Mouse (Mus musculus): Measurements from ENCODE around the gene Rnf216. TPM values are rescaled to one million over a fixed set of nuclear protein-coding genes. Genes with fewer than 3 reads are reported as not detected.

Rnf216 gene
- polyA plus RNA-seq, 1 experiment, result 12.2 TPM

DNA sequence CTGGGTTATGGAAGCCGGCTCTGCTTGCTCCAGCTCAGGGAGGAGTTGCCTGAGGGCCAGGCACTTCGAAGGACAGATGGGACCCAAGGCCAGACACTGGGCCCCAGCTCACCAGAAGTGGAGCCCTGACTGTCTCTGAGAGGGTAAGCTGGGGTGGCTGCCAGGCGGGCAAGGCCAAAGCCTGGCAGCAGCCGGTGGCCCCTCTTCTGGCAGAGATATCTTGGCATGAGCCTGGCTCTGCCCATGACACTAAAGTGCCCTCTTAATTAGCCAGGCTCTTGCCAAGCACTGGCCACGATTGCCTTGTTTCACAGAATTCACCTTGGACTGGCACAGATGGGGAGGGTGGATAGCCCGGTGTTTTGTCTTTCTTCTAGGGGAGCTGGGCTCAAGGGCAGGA is 162.4 kb downstream of the Rnf216 start:
- Histone ChIP-seq H3K79me3 (ENCODE audit: low read depth) (no peaks in the 10 kb centered on the region), H3K36me3 (ENCODE audit: control insufficient read depth, insufficient read depth) (no peaks in the 10 kb centered on the region), H3K4me3 (ENCODE audit: insufficient read depth, poor library complexity, severe bottlenecking) (no peak overlapping the region), H3ac (ENCODE audit: control insufficient read depth, insufficient read length, low read depth) (no peak overlapping the region), H3K79me2 (ENCODE audit: control insufficient read depth, insufficient read depth) (no peaks in the 10 kb centered on the region), H3K27me3 (ENCODE audit: control insufficient read depth, insufficient read depth, insufficient read length) (no peaks in the 10 kb centered on the region)
- TF ChIP-seq USF1 (IDR thresholded peaks at IDR 0.05; ENCODE audit: low read depth), result no peak
- no peak for TF ChIP-seq CTCF (IDR thresholded peaks at IDR 0.05; ENCODE audit: control insufficient read depth, insufficient read depth, insufficient read length)
- no peak for TF ChIP-seq FOSL1 (IDR thresholded peaks at IDR 0.05; ENCODE audit: insufficient read depth, low read length, poor library complexity, severe bottlenecking)
- TF ChIP-seq MYOG (IDR thresholded peaks at IDR 0.05; ENCODE audit: control insufficient read depth, extremely low read depth, insufficient read length), result no peak
- TF ChIP-seq MAX (IDR thresholded peaks at IDR 0.05), result no peak
- TF ChIP-seq MYOD1 (IDR thresholded peaks at IDR 0.05; ENCODE audit: control insufficient read depth, insufficient read length, low read depth), result no peak
- no peak for TF ChIP-seq CEBPB (IDR thresholded peaks at IDR 0.05; ENCODE audit: low read depth)

DNA sequence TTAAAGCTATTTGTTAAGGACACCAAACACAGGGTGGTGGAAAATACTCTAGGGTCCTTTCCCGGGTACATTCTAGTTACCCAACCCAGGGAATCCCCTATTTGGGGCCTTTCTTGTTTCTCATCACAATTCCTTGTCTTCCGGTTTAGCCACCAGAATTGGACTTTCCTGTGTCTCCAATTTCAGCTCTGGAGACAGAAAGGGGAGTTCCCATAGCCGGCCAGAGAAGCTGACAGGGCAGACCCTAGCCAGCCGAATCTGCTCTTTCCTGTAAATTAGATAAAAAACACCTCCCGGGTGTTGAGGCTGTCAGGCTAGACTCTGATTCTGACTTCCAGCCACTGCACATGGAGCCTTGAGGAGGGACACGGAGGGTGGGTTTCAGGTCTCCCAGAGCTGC is 163.2 kb downstream of the Rnf216 start:
- no peak for TF ChIP-seq USF1 (IDR thresholded peaks at IDR 0.05; ENCODE audit: low read depth)
- TF ChIP-seq MYOG (IDR thresholded peaks at IDR 0.05; ENCODE audit: control insufficient read depth, extremely low read depth, insufficient read length), result no peak
- TF ChIP-seq CTCF (IDR thresholded peaks at IDR 0.05; ENCODE audit: control insufficient read depth, insufficient read depth, insufficient read length), result no peak
- no peak for TF ChIP-seq CEBPB (IDR thresholded peaks at IDR 0.05; ENCODE audit: low read depth)
- no peak for TF ChIP-seq FOSL1 (IDR thresholded peaks at IDR 0.05; ENCODE audit: insufficient read depth, low read length, poor library complexity, severe bottlenecking)
- no peak for TF ChIP-seq MAX (IDR thresholded peaks at IDR 0.05)
- TF ChIP-seq MYOD1 (IDR thresholded peaks at IDR 0.05; ENCODE audit: control insufficient read depth, insufficient read length, low read depth), result no peak
- H3K79me3 ChIP-seq (ENCODE audit: low read depth), result no peaks in the 10 kb centered on the region
- H3K36me3 ChIP-seq (ENCODE audit: control insufficient read depth, insufficient read depth), result no peaks in the 10 kb centered on the region
- no peak overlapping the region for H3ac ChIP-seq (ENCODE audit: control insufficient read depth, insufficient read length, low read depth)
- no peak overlapping the region for H3K4me3 ChIP-seq (ENCODE audit: insufficient read depth, poor library complexity, severe bottlenecking)
- no peaks in the 10 kb centered on the region for H3K79me2 ChIP-seq (ENCODE audit: control insufficient read depth, insufficient read depth)
- no peaks in the 10 kb centered on the region for H3K27me3 ChIP-seq (ENCODE audit: control insufficient read depth, insufficient read depth, insufficient read length)

DNA sequence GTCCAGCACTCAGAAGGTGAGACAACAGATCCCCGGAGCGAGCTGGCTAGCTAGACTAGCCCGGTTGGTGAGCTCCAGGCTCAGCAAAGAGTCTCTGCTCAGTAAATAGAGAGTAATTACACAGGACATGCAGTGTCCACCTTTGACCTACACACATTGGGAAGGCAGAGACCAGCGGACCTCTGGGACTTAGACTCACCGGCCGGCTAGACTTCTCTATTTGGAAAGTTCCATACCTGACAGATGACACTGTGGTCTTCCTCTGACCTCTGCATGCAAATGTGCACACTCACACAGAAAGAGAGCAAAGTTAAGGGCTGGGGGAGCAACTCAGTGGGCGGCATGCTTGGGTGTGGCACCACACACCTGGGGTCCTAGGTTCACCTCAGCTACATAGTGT is 165.3 kb downstream of the Rnf216 start:
- TF ChIP-seq FOSL1 (IDR thresholded peaks at IDR 0.05; ENCODE audit: insufficient read depth, low read length, poor library complexity, severe bottlenecking), result no peak
- TF ChIP-seq CEBPB (IDR thresholded peaks at IDR 0.05; ENCODE audit: low read depth), result no peak
- no peak for TF ChIP-seq MYOD1 (IDR thresholded peaks at IDR 0.05; ENCODE audit: control insufficient read depth, insufficient read length, low read depth)
- TF ChIP-seq USF1 (IDR thresholded peaks at IDR 0.05; ENCODE audit: low read depth), result no peak
- no peak for TF ChIP-seq MYOG (IDR thresholded peaks at IDR 0.05; ENCODE audit: control insufficient read depth, extremely low read depth, insufficient read length)
- no peak for TF ChIP-seq CTCF (IDR thresholded peaks at IDR 0.05; ENCODE audit: control insufficient read depth, insufficient read depth, insufficient read length)
- TF ChIP-seq MAX (IDR thresholded peaks at IDR 0.05), result no peak
- Histone ChIP-seq H3K36me3 (ENCODE audit: control insufficient read depth, insufficient read depth) (no peaks in the 10 kb centered on the region), H3K79me2 (ENCODE audit: control insufficient read depth, insufficient read depth) (no peaks in the 10 kb centered on the region), H3ac (ENCODE audit: control insufficient read depth, insufficient read length, low read depth) (no peak overlapping the region), H3K4me3 (ENCODE audit: insufficient read depth, poor library complexity, severe bottlenecking) (no peak overlapping the region), H3K79me3 (ENCODE audit: low read depth) (no peaks in the 10 kb centered on the region), H3K27me3 (ENCODE audit: control insufficient read depth, insufficient read depth, insufficient read length) (no peaks in the 10 kb centered on the region)

DNA sequence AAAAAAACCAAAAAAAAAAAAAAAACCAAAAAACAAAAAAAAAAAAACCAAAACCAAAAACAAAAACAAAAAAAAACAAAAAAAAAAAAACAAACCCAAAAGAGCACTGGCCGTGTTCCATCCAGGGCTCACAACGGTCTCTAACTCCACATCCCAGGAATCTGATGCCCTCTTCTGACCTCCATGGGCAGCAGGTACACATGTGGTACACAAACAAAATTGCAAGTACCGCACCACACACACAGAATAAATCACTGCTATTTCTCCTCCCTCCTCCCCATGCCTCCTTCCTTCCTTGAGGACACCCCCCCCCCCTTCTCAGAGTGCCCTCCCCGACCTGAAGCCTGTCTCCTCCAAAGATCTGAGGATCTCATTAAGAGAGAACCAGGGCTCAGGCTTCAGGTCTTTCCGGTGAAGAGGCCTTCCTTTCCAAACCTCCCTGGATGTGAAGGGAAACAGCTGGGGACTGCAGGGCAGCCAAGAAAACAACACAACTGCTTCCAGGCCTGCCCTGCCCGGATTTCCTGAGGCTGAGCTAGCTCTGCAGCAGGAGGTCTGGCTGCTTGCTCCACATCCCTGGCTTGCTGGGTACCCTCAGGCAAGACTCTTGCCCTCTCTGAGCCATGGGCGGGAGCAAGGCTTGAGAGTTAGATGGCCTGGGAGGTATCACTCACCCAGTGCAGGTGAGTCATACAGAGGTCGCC is 167.7 kb downstream of the Rnf216 start:
- no peak for TF ChIP-seq MAX (IDR thresholded peaks at IDR 0.05)
- TF ChIP-seq MYOD1 (IDR thresholded peaks at IDR 0.05; ENCODE audit: control insufficient read depth, insufficient read length, low read depth), result no peak
- no peak for TF ChIP-seq USF1 (IDR thresholded peaks at IDR 0.05; ENCODE audit: low read depth)
- TF ChIP-seq CEBPB (IDR thresholded peaks at IDR 0.05; ENCODE audit: low read depth), result no peak
- no peak for TF ChIP-seq FOSL1 (IDR thresholded peaks at IDR 0.05; ENCODE audit: insufficient read depth, low read length, poor library complexity, severe bottlenecking)
- no peak for TF ChIP-seq MYOG (IDR thresholded peaks at IDR 0.05; ENCODE audit: control insufficient read depth, extremely low read depth, insufficient read length)
- TF ChIP-seq CTCF (IDR thresholded peaks at IDR 0.05; ENCODE audit: control insufficient read depth, insufficient read depth, insufficient read length), result no peak
- Histone ChIP-seq H3K79me2 (ENCODE audit: control insufficient read depth, insufficient read depth) (no peaks in the 10 kb centered on the region), H3ac (ENCODE audit: control insufficient read depth, insufficient read length, low read depth) (no peak overlapping the region), H3K4me3 (ENCODE audit: insufficient read depth, poor library complexity, severe bottlenecking) (no peak overlapping the region), H3K27me3 (ENCODE audit: control insufficient read depth, insufficient read depth, insufficient read length) (no peaks in the 10 kb centered on the region), H3K36me3 (ENCODE audit: control insufficient read depth, insufficient read depth) (no peaks in the 10 kb centered on the region), H3K79me3 (ENCODE audit: low read depth) (no peaks in the 10 kb centered on the region)

Small RNAs within 50 kb of the gene (microRNA-seq; reads per million reads assigned to microRNA genes)
- gene Gm44405 (ENCODE audit: borderline microRNAs expressed), result not detected

Other genes starting within 250 kb of the Rnf216 start
- 9.5 TPM for gene Fbxl18, start 217.6 kb downstream of the Rnf216 start, polyA plus RNA-seq (2012; fragmentation: generic; extraction: Trizol)
- 6,665 TPM for gene Actb, start 206.2 kb downstream of the Rnf216 start, polyA plus RNA-seq (2012; fragmentation: generic; extraction: Trizol)
- 583 TPM for gene Fscn1, start 152.7 kb downstream of the Rnf216 start, polyA plus RNA-seq (2012; fragmentation: generic; extraction: Trizol)
- gene Olfr718-ps1, start 34.6 kb upstream of the Rnf216 start, polyA plus RNA-seq (2012; fragmentation: generic; extraction: Trizol), result not detected
- gene Rbak, start 67.8 kb upstream of the Rnf216 start, polyA plus RNA-seq (2012; fragmentation: generic; extraction: Trizol), result 2.8 TPM
- not detected for gene Spdye4b, start 68.0 kb upstream of the Rnf216 start, polyA plus RNA-seq (2012; fragmentation: generic; extraction: Trizol)
- not detected for gene Spdye4a, start 113.9 kb upstream of the Rnf216 start, polyA plus RNA-seq (2012; fragmentation: generic; extraction: Trizol)
- 4.2 TPM for gene Zfp12, start 122.2 kb upstream of the Rnf216 start, polyA plus RNA-seq (2012; fragmentation: generic; extraction: Trizol)
- 3.8 TPM for gene Zfp316, start 157.0 kb upstream of the Rnf216 start, polyA plus RNA-seq (2012; fragmentation: generic; extraction: Trizol)
- gene Zfp853, start 180.6 kb upstream of the Rnf216 start, polyA plus RNA-seq (2012; fragmentation: generic; extraction: Trizol), result not detected
- gene E130309D02Rik, start 202.4 kb upstream of the Rnf216 start, polyA plus RNA-seq (2012; fragmentation: generic; extraction: Trizol), result 29.6 TPM
- gene Zdhhc4, start 216.3 kb upstream of the Rnf216 start, polyA plus RNA-seq (2012; fragmentation: generic; extraction: Trizol), result 48.7 TPM
- not detected for gene Grid2ip, start 244.3 kb upstream of the Rnf216 start, polyA plus RNA-seq (2012; fragmentation: generic; extraction: Trizol)

Data from C2C12 (cell line).